Mouse (Mus musculus) liver, adult 2 months (tissue): ENCODE data around the gene Itgb4.

Source experiments
- CTCF ChIP-seq: fragments of 200-500 bp; IDR thresholded peaks from 2 replicates; pipeline ENCODE4 v1.5.1; 2011; ENCODE audit warnings: low read depth, low read length, control low read depth
- POLR2A ChIP-seq: fragments of 200-500 bp; IDR thresholded peaks from 2 replicates; pipeline ENCODE4 v1.6.1; 2011; ENCODE audit warnings: low read length, control low read depth; ENCODE audit not compliant: insufficient read depth; ENCODE audit errors: extremely low read depth

DNA sequence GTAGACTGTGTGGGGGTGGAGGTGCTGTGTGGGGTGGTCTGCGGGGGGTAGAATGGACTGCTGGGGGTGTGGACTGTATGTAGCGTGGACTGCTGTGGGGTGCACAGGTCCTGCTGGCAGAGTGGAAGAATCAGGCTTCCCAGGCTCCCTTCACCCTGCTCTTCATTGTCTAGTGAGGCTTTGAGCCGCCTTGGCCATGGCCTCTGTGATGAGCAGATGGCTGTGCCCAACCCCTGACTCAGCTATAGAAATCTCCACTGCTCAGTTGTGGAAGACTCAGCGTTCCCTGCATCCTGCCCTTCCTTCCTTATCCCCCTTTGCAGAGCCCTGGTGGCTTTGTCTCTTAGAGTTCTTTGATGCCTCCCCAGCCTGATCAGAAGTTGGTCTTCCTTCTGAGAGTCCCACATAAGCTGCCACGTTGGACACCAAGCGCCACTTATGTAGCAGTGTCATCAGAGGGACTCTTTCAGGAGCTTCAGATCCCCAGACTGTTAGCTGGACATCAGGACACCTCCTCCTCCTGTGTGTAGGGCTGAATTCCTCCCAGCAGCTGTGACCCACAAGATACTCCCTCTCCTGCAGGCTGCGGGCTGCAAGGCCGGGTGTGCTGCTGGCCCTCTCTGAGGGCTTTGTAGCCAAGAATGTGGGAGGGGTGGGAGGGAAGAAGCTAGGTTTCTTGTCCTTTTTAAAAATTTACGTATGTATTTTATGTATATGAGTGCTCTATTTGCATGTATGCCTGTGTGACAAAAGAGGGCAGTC is 11.7 kb upstream of the Itgb4 start:
- no peak for TF ChIP-seq POLR2A
- no peak for TF ChIP-seq CTCF
